Mouse (Mus musculus) bone marrow, adult 2 months (tissue): ENCODE results near the gene Hmcn2. TPM values are rescaled to one million over a fixed set of nuclear protein-coding genes. Genes with fewer than 3 reads are reported as not detected.

Experiments
- H3K27ac ChIP-seq: fragments of 200-500 bp; 2 replicates; pipeline ENCODE4 v1.5.1; 2012; ENCODE audit warnings: low read depth, mild to moderate bottlenecking, control low read depth, inconsistent platforms, low read length; ENCODE audit not compliant: control insufficient read depth, poor library complexity, insufficient read depth
- H3K4me1 ChIP-seq: fragments of 200-500 bp; 2 replicates; pipeline ENCODE4 v1.6.1; 2011; ENCODE audit warnings: low read length; ENCODE audit not compliant: control insufficient read depth, insufficient read depth
- H3K4me3 ChIP-seq: fragments of 200-500 bp; replicated peaks from 2 replicates; pipeline ENCODE3; 2011; ENCODE audit warnings: mild to moderate bottlenecking, low read depth, low read length, control low read depth; ENCODE audit not compliant: control insufficient read depth
- CTCF ChIP-seq: fragments of 200-500 bp; IDR thresholded peaks from 2 replicates; pipeline ENCODE4 v1.5.1; 2011; ENCODE audit warnings: low read length, control low read depth; ENCODE audit not compliant: control insufficient read depth, insufficient read depth
- POLR2A ChIP-seq: fragments of 200-500 bp; IDR thresholded peaks from 2 replicates; pipeline ENCODE4 v1.6.1; 2011; ENCODE audit warnings: low read depth, mild to moderate bottlenecking, control low read depth, low read length, borderline replicate concordance; ENCODE audit not compliant: control insufficient read depth
- WGBS: fragments of 180-500 bp; shearing (Covaris S2); methylation state at CpG from one replicate; pipeline ENCODE4 v1.1.7; 2018; 5-methylcytosine and 5-hydroxymethylcytosine counted together
- polyA plus RNA-seq: library from polyadenylated mRNA; stranded (reverse); fragments of >200 nt; gene quantifications from 2 replicates; pipeline ENCODE4 v1.2.4, GENCODE M21; 2011; ENCODE audit warnings: low replicate concordance; ENCODE audit not compliant: missing spikeins, insufficient read depth, insufficient read length

Hmcn2 gene
- polyA plus RNA-seq, 1 experiment = 1.6 TPM

GRCm38 (mm10) chr2:31458989-31459936 is 145.0 kb downstream of the Hmcn2 start:
- 21% methylated on average over 16 of the region's 16 CpGs for WGBS
- H3K4me1 ChIP-seq = peaks cover 1% of the 10 kb centered on the region
- H3K4me3 ChIP-seq = no peak overlapping the region
- TF ChIP-seq CTCF (no peak), POLR2A (no peak)
- H3K27ac ChIP-seq = no peak overlapping the region

- Histone ChIP-seq H3K27ac (peak overlapping the region; percentile 12; the same call in 1 of the 2 replicates), H3K4me1 (peaks cover 1% of the 10 kb centered on the region), H3K4me3 (no peak overlapping the region)
- 4% methylated on average over 48 of the region's 48 CpGs for WGBS
- TF ChIP-seq CTCF (peak; percentile 31; the same call in 1 of the 2 replicates), POLR2A (no peak; the same call in 1 of the 2 replicates)
These were observed 145.9 kb downstream of the Hmcn2 start for GRCm38 (mm10) chr2:31460025-31460571.

- TF ChIP-seq CTCF (no peak), POLR2A (no peak)
- Histone ChIP-seq H3K27ac (no peak overlapping the region), H3K4me1 (peaks cover 1% of the 10 kb centered on the region), H3K4me3 (no peak overlapping the region)
- WGBS = 84% methylated on average over 7 of the region's 7 CpGs
These were observed 146.7 kb downstream of the Hmcn2 start for GRCm38 (mm10) chr2:31460920-31461319.

- WGBS = 75% methylated on average over 8 of the region's 8 CpGs
- Histone ChIP-seq H3K4me3 (no peak overlapping the region), H3K27ac (no peak overlapping the region), H3K4me1 (peaks cover 1% of the 10 kb centered on the region)
- TF ChIP-seq POLR2A = no peak
- TF ChIP-seq CTCF = no peak
These were observed 147.8 kb downstream of the Hmcn2 start for GRCm38 (mm10) chr2:31462051-31462450.

- 84% methylated on average over 7 of the region's 7 CpGs for WGBS
- Histone ChIP-seq H3K4me1 (peaks cover 1% of the 10 kb centered on the region), H3K27ac (no peak overlapping the region), H3K4me3 (no peak overlapping the region)
- TF ChIP-seq POLR2A (no peak), CTCF (no peak)
These were observed 149.0 kb downstream of the Hmcn2 start for GRCm38 (mm10) chr2:31463253-31463652.

DNA sequence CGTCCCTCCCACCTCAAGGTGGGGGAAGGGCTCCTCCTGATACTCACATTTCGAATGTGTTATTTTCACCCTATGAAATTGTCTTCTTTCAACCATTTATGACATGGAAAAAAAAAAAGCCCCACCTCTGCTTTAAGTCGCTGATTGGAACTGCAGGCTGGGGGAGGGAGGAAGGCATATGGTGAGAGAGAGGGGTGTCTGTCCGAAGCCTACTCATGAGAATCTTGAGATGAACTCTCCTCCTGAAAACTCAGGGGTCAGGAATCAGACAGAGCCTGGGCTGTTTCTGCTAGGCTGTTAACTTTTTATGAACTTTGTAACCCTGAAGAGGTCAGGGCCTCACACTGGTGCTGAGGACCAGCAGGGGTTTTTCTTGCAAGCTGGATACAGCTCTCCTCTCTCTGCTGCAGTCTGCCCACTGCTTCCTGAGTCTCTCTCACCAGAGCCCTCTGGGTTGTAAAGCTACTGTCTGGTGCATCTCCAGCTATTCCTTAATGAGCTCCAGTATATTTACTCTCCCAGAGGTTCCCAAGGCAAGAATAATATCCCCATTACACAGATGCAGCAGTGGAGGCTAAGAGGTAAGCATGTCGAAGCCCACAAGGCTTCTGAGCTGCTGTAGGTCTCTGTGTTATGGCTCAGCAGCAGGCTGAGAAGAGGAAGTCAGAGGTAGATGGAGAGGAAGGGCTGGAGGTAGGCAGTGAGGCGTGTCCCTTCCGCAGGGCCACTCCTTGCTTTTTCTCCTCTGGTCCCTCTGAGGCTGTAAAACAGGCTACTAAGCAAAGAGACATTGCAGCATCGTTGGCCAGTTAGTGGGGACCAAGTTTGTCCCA is 149.7 kb downstream of the Hmcn2 start:
- no peak for TF ChIP-seq POLR2A
- TF ChIP-seq CTCF = no peak
- WGBS = 35% methylated on average over 8 of the region's 8 CpGs
- no peak overlapping the region for H3K27ac ChIP-seq
- H3K4me3 ChIP-seq = no peak overlapping the region
- H3K4me1 ChIP-seq = peaks cover under 1% of the 10 kb centered on the region

DNA sequence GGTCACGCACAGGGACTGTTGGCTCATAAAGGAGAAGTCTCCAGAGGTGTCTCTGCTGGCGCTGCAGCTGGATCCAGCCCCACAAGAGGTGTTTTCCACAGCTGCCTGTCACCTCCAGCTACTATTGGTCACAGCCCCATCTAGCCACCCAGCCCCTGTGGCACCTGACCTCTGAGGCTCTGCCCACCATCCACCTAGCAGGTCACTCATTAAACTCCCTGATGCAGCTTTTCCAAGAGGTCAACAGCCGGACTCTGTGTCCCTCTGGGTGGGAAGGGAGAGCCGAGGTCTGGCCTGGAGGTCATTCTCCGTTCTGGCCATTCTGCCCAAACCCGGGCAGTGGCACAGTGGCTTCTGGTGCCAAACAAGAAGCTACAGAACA is 150.3 kb downstream of the Hmcn2 start:
- WGBS = 59% methylated on average over 6 of the region's 6 CpGs
- no peak for TF ChIP-seq CTCF
- Histone ChIP-seq H3K4me1 (no peaks in the 10 kb centered on the region; the same call in 1 of the 2 replicates), H3K27ac (no peak overlapping the region), H3K4me3 (no peak overlapping the region)

DNA sequence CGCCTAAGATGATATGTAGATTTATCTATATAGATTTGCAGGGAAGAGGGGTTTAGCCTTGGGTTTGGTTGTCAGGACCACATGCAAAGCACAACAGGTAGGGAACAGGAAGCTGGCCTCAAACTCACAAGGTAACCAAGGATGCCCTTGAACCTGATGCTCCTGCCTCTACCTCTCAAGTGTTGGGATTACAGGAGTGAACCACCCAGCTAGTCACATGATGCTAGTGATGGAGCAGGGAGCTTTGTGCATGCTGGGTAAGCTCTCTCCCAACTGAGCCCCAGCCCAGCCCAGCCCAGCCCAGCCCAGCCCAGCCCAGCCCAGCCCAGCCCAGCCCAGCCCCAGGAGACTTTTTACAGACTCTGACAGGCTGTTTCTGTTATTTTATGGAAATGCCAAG is 153.2 kb downstream of the Hmcn2 start:
- WGBS = 68% methylated on average over 1 of the region's 1 CpGs

More for the DNA sequence above, 153.2 kb downstream of the Hmcn2 start:
- TF ChIP-seq POLR2A = no peak
- no peak for TF ChIP-seq CTCF
- H3K4me3 ChIP-seq = no peak overlapping the region
- no peak overlapping the region for H3K27ac ChIP-seq
- no peaks in the 10 kb centered on the region; the same call in 1 of the 2 replicates for H3K4me1 ChIP-seq
